Mouse (Mus musculus): ENCODE results near the gene Lrig2.

The Lrig2 gene

DNA sequence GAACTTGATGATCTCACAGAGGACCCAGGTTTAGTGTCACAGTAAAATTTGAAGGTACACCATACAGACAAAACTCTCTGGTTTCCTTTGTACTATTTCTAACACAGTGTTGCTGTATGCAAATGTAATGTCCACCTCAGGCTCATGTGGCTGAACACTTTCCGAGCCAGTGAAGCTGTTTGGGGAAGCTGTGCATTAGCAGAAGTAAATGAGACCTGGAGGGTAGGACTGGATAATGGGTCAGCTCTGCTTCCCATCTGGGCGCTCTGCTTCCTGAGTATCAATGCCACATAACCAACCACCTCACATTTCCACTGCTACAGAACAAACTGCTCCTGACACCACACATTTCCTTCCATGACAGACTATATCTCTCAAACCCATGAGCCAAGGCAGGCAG lies 10.1 kb downstream of the Lrig2 start:
- no peak for DNase-seq

- DNase-seq, result no peak
These were observed 10.8 kb downstream of the Lrig2 start for GRCm38 (mm10) chr3:104500881-104501280.

DNA sequence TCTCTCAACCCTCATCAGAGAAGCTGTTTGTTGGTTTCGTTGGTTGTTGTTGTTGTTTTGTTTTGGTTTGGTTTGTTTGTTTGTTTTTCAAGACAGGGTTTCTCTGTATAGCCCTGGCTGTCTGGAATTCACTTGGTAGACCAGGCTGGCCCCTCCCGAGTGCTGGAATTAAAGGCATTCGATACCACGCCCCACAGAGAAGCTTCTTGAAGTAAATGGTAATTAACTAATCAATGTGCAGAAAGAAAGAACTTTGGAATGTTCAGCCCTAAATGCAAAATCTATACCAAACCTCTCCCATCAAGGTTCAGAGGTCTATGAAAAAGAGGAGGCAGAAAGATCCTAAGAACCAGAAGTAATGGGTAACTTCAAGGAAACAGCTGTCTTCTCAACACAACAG lies 15.5 kb downstream of the Lrig2 start:
- DNase-seq, result no peak

DNA sequence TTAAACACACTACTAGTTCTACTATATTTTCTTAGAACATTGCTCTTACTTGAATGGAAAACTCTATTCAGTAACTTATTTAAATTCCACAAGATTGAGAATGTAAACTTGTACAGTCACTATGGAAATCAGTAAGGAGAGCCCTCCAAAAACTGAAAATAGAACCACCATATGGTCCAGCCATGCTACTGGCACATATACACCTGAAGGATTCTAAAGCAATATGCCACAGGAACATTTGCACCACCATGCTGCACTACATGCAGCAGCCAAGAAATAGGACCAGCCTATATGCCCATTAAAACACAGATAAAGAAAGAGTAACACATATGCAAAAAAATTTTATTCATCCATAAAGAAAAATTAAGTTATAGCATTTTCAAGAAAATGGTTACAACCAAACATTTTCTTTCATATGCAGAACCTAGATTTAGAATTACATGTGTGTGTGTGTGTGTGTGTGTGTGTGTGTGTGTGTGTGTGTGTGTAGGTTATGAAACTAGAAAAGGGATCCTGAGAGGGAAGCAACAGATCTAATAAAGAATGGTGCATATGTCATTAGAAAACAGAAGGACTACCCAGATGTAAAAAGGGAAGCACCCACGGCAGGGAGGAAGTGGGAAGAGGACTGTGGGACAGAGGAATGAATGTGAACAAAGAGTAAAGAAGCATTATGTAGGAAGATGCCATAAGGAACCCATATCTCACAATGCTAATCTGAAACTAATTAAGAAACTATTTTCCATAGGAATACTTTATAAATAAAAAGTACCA lies 30.6 kb downstream of the Lrig2 start:
- DNase-seq, result no peak

DNA sequence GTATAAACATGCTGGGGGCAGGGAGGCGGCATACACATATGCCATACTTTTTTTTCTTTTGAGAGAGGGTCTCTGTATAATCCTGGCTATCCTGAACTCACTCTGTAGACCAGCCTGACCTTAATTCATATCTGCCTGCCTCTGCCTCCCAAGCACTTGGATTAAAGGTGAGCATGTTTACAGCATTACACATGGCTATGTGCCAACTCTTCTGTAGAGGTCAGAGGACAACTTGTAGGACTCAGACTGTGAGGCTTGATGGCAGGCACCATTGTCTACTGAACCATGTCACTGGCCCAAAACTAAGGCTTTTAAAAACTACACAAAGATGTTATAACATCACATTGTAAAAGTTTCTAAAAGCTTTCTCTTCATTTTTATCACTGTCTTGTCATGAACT lies 33.7 kb downstream of the Lrig2 start:
- DNase-seq, result no peak

DNA sequence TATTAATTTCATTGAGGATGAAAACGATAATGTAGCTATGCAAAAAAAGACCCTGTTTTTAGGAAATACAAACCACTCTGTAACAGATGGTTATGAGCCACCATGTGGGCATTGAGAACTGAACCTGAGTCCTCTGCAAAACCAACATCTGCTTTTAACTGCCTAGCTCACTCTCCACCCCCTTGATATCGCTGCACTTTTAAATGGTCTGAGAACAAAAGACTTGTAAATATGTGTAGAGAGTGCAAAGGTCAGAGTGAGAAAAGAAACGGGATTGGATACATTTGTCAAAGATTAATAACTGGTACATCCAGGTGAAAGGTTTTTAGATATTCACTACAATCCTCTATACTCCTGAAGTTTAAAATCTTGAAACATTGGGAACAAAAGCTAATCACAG lies 42.3 kb downstream of the Lrig2 start:
- no peak for DNase-seq

GRCm38 (mm10) chr3:104461226-104461625 lies 50.5 kb downstream of the Lrig2 start:
- DNase-seq, result no peak

DNA sequence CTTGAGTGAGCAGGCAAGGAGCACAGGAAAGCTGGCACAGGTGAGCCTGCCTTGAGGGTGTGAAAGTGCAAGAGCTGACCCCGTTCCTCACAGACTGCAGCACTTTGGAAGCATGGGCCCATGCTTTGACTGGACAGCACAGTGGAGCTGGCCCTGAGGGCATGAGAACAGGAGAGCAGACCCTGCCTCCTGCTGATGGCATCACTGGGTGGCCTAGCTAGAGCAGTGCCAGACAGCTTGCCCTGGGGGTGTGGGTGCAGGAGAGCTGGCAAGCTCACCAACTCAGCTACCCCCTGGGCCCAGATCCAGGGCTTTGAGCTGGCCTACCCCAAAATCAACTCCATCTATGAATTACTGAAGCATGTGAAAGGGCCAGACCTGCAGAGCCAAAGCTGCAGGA lies 53.1 kb downstream of the Lrig2 start:
- DNase-seq, result no peak

- no peak for DNase-seq
These were observed 56.0 kb downstream of the Lrig2 start for GRCm38 (mm10) chr3:104455506-104456275.

DNA sequence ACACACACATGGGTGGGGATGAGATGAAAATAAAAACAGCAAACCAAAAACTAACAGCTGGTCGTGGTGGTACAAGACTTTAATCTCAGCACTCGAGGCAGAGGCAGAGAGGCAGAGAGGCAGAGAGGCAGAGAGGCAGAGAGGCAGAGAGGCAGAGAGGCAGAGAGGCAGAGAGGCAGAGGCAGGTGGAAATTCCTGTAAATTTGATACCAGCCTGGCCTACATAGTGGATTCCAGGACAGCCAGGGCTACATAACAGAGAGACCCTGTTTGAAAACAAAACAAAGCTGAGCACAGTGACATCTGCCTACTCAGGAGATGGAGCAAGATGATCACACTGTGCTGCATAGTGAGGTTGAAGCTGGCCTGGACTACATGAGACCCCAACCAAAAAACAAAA lies 64.5 kb downstream of the Lrig2 start:
- DNase-seq, result no peak

DNA sequence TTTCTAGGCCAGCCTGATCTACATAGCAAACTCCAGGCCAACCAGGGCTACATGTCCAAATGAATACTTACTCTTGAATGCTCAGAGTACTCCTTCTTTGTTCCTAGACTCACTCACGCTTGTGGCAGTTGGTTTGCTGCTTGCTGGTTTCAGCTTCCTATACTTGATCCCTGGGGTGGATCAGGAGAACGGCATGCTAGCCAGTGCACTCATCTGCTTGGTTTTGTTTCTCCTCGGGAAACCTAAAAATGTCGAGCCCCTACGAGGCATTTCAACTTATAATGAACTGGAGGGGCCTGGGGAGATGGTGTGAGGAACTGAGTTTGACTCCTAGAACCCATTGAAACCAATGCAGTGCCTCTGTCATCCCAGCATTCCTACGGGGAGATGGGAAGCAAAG lies 65.0 kb downstream of the Lrig2 start:
- no peak for DNase-seq

DNA sequence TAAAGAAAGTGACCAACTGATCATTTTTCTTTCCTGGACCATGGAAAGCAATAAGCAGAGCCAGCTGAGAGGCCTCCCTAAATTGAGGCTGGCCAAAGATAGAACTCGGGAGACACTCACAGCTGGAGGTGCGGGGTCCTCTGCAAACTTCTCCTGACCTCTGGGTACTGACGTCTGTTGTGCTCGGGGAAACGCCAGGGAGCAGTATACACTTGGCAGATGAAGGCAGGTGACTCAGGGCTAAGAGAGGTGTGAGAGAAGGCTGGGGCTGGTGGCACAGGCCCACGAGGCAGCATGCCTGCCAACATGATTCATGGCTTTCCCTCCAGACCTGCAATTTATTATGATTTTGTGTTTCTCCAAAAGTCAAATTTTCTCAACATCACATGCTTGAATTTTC lies 66.1 kb downstream of the Lrig2 start:
- no peak for DNase-seq

DNA sequence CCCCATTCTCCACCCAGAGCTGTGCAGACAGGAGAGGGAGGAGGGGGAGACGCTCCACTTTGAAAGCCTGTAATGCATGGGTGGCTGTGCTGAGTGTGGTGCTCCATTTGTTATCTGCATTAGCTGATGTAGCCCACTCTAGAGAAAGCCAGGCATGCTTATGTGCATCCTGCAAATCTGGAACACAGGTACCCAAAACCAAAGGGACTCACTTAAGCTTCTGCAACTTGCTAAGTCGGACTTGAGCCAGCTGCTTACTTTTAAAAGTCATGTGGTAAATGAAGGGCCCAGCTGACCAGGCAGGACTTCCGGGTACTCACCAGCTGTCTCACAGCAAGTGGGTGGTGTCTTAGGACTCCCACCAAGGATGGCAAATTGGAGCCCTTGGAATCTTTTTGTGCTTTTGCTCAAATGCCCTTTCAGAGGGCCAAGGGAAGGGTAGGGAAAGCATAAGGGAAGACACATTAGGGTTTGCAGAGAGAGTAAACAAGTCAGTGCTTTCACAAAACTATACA lies 66.7 kb downstream of the Lrig2 start:
- DNase-seq, result no peak

- no peak for DNase-seq
These were observed 67.6 kb downstream of the Lrig2 start for GRCm38 (mm10) chr3:104444082-104444481.

GRCm38 (mm10) chr3:104442357-104442756 lies 69.4 kb downstream of the Lrig2 start:
- DNase-seq, result no peak

DNA sequence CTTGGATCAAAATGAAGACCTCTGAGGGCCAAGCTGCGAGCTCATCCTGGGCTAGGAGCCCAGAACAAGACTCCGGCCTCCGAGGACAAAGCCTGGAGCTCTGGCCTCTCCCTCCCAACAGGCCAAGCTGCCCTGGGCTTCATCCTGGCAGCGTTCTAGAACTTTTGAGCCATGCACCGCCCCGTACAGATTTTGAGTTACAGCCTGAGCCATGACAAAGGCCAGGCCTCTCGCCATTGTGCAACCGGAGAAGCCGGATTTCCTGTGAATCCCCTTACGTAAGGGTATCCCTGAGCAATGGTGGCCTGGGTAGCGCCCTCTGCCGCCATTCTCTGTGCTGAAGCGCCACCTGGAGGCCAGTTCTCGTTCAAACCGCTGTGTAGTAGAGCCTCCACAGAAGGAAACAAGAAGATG lies 69.8 kb downstream of the Lrig2 start:
- peak; percentile 94 for DNase-seq

DNA sequence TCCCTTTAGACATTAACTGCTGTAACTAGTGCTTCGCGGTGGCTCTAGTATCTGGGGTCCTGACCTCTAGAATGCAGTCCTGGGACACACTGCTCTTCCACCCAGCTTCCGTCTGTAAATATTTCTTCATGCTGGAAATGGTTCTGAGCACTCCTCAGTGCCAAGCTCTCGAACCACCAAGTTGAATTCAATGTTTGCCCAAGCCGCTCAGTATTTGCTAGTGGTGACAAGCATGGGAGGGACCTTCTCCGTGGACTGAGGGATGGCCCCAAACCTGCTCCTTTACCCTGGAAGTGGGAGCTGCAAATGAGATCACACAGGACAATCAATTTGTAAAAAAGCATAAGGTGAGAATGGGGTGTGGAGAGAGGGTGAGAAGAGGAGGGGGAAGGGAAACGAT lies 70.3 kb downstream of the Lrig2 start:
- no peak for DNase-seq

DNA sequence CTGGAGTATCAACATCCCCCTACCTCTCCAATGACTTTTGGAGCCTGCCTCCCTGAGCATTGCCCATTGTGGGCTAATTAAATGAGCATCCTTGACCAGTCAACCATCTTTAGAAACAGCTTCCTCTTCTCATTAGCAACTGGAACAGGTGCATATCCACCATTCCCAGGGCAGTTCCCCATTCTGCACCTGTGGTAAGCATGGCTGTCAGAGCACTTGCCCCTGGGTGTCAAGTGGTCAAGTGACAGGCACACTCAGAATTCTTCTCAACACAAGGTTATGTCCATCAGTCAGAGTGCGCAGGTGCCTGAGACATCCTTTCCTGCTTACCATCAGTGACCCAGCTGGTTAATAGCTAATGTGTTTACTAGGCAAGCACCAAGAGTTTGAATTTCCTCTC lies 72.9 kb downstream of the Lrig2 start:
- DNase-seq, result no peak

GRCm38 (mm10) chr3:104437576-104437975 lies 74.1 kb downstream of the Lrig2 start:
- no peak for DNase-seq

GRCm38 (mm10) chr3:104435947-104436346 lies 75.8 kb downstream of the Lrig2 start:
- no peak for DNase-seq

- peak; percentile 69 for DNase-seq
These were observed 77.4 kb downstream of the Lrig2 start for GRCm38 (mm10) chr3:104434246-104434696.

GRCm38 (mm10) chr3:104432651-104433050 lies 79.1 kb downstream of the Lrig2 start:
- DNase-seq, result no peak

GRCm38 (mm10) chr3:104431848-104432159 lies 79.9 kb downstream of the Lrig2 start:
- DNase-seq, result peak; percentile 31

GRCm38 (mm10) chr3:104431156-104431847 lies 80.4 kb downstream of the Lrig2 start:
- DNase-seq, result peak; percentile 27

Data from embryo, embryonic 11 days (tissue).